Mouse (Mus musculus) stomach, postnatal 0 days (tissue): Measurements from ENCODE around the gene Cass4. TPM values are rescaled to one million over a fixed set of nuclear protein-coding genes. Genes with fewer than 3 reads are reported as not detected.

Experiments
- ATAC-seq: fragments of 200-750 bp; cut with Nextera tagmentation; 2 replicates; pipeline ENCODE4 v1.8.0; 2017; ENCODE audit not compliant: low FRiP score, low TSS enrichment
- DNase-seq: peaks from one replicate; pipeline ENCODE4 v3.0.0-alpha.2; 2016; ENCODE audit warnings: low spot score
- H3K27ac ChIP-seq: fragments of 300-500 bp; sonication (generic); replicated peaks from 2 replicates; pipeline ENCODE4 v1.5.1; 2014; ENCODE audit warnings: mild to moderate bottlenecking, control low read depth
- H3K27me3 ChIP-seq: fragments of 300-500 bp; sonication (generic); 2 replicates; pipeline ENCODE4 v1.6.1; 2014; ENCODE audit warnings: low read length; ENCODE audit not compliant: control insufficient read depth, insufficient read depth
- H3K36me3 ChIP-seq: fragments of 300-500 bp; sonication (generic); 2 replicates; pipeline ENCODE4 v1.6.1; 2014; ENCODE audit warnings: low read length, mixed read lengths; ENCODE audit not compliant: control insufficient read depth, insufficient read depth
- H3K4me1 ChIP-seq: fragments of 300-500 bp; sonication (generic); replicated peaks from 2 replicates; pipeline ENCODE4 v1.6.1; 2014; ENCODE audit warnings: antibody characterized with exemption; ENCODE audit not compliant: control insufficient read depth, insufficient read depth
- H3K4me2 ChIP-seq: fragments of 300-500 bp; sonication (generic); replicated peaks from 2 replicates; pipeline ENCODE4 v1.6.1; 2014; ENCODE audit warnings: low read depth, mild to moderate bottlenecking, control low read depth, moderate library complexity
- H3K4me3 ChIP-seq: fragments of 300-500 bp; sonication (generic); 2 replicates; pipeline ENCODE4 v1.5.1; 2014; ENCODE audit warnings: low read depth, low read length, control low read depth
- H3K9ac ChIP-seq: fragments of 300-500 bp; sonication (generic); 2 replicates; pipeline ENCODE4 v1.6.1; 2014; ENCODE audit warnings: mild to moderate bottlenecking, low read length, control low read depth, mixed read lengths
- H3K9me3 ChIP-seq: fragments of 300-500 bp; sonication (generic); 2 replicates; pipeline ENCODE4 v1.6.1; 2016; ENCODE audit warnings: low read length; ENCODE audit not compliant: control insufficient read depth
- CTCF ChIP-seq: IDR thresholded peaks from 2 replicates; pipeline ENCODE4 v1.5.1; 2016; ENCODE audit warnings: antibody characterized with exemption, low read depth, mild to moderate bottlenecking, moderate library complexity
- EP300 ChIP-seq: optimal IDR thresholded peaks from 2 replicates; pipeline ENCODE3; 2016; ENCODE audit warnings: antibody characterized with exemption
- WGBS: fragments of 180-500 bp; shearing (Covaris S2); extraction: QIAGEN DNeasy Blood & Tissue Kit; methylation state at CpG from one replicate; pipeline ENCODE4 v1.1.7; 2014; 5-methylcytosine and 5-hydroxymethylcytosine counted together
- polyA plus RNA-seq: library from polyadenylated mRNA; unstranded; fragments of >200 nt; fragmentation: Nextera tagmentation; extraction: Ambion mirVana; gene quantifications from 2 replicates; pipeline ENCODE4 v1.2.1, GENCODE M21; 2015

Cass4 gene
- polyA plus RNA-seq, 1 experiment from 2014 or later, result 0.18 TPM

- H3K36me3 ChIP-seq, result no peaks in the 10 kb centered on the region
- 45% methylated on average over 5 of the region's 5 CpGs for WGBS
- no peak for TF ChIP-seq EP300
- no peaks in the 10 kb centered on the region for H3K4me1 ChIP-seq
- DNase-seq, result no peak
- no peak for ATAC-seq
- H3K4me2 ChIP-seq, result no peak overlapping the region
- H3K9me3 ChIP-seq, result no peaks in the 10 kb centered on the region
- H3K27ac ChIP-seq, result no peak overlapping the region
- H3K4me3 ChIP-seq, result no peak overlapping the region
- H3K27me3 ChIP-seq, result no peaks in the 10 kb centered on the region
- H3K9ac ChIP-seq, result no peak overlapping the region
Measured at GRCm38 (mm10) chr2:172413894-172414293, 20.3 kb downstream of the Cass4 start.

GRCm38 (mm10) chr2:172416218-172416617 is 22.6 kb downstream of the Cass4 start:
- 55% methylated on average over 12 of the region's 12 CpGs for WGBS
- DNase-seq (no peak), ATAC-seq (no peak)
- no peaks in the 10 kb centered on the region for H3K36me3 ChIP-seq
- H3K9ac ChIP-seq, result no peak overlapping the region
- H3K4me2 ChIP-seq, result no peak overlapping the region
- H3K27ac ChIP-seq, result no peak overlapping the region
- no peak overlapping the region for H3K4me3 ChIP-seq
- no peaks in the 10 kb centered on the region for H3K27me3 ChIP-seq
- H3K9me3 ChIP-seq, result no peaks in the 10 kb centered on the region
- H3K4me1 ChIP-seq, result no peaks in the 10 kb centered on the region
- TF ChIP-seq CTCF (no peak), EP300 (no peak)

- Histone ChIP-seq H3K27me3 (no peaks in the 10 kb centered on the region), H3K4me3 (no peak overlapping the region), H3K9me3 (no peaks in the 10 kb centered on the region), H3K4me2 (no peak overlapping the region), H3K4me1 (no peaks in the 10 kb centered on the region), H3K9ac (no peak overlapping the region), H3K27ac (no peak overlapping the region), H3K36me3 (no peaks in the 10 kb centered on the region)
- no peak for DNase-seq
- no peak for ATAC-seq
- WGBS, result 92% methylated on average over 5 of the region's 5 CpGs
- TF ChIP-seq CTCF (no peak), EP300 (no peak)
Measured at GRCm38 (mm10) chr2:172416876-172417275, 23.3 kb downstream of the Cass4 start.

GRCm38 (mm10) chr2:172418208-172418607 is 24.6 kb downstream of the Cass4 start:
- no peaks in the 10 kb centered on the region for H3K4me1 ChIP-seq
- DNase-seq, result no peak
- H3K4me3 ChIP-seq, result no peak overlapping the region
- no peak for TF ChIP-seq EP300
- no peak for TF ChIP-seq CTCF
- no peak for ATAC-seq
- no peak overlapping the region for H3K27ac ChIP-seq
- no peaks in the 10 kb centered on the region for H3K27me3 ChIP-seq
- H3K9me3 ChIP-seq, result no peaks in the 10 kb centered on the region
- no peak overlapping the region for H3K9ac ChIP-seq
- H3K4me2 ChIP-seq, result no peak overlapping the region
- no peaks in the 10 kb centered on the region for H3K36me3 ChIP-seq
- WGBS, result 80% methylated on average over 5 of the region's 5 CpGs

GRCm38 (mm10) chr2:172430609-172431008 is 37.0 kb downstream of the Cass4 start:
- Histone ChIP-seq H3K36me3 (no peaks in the 10 kb centered on the region), H3K4me2 (no peak overlapping the region), H3K9me3 (no peaks in the 10 kb centered on the region), H3K27me3 (no peaks in the 10 kb centered on the region), H3K27ac (no peak overlapping the region), H3K4me1 (no peaks in the 10 kb centered on the region), H3K4me3 (no peak overlapping the region), H3K9ac (no peak overlapping the region)
- no peak for TF ChIP-seq EP300
- no peak for TF ChIP-seq CTCF
- no peak for DNase-seq
- no peak for ATAC-seq
- WGBS, result 43% methylated on average over 1 of the region's 1 CpGs

- TF ChIP-seq CTCF (no peak), EP300 (no peak)
- Histone ChIP-seq H3K27ac (no peak overlapping the region), H3K27me3 (no peaks in the 10 kb centered on the region), H3K4me1 (no peaks in the 10 kb centered on the region), H3K9ac (no peak overlapping the region), H3K36me3 (no peaks in the 10 kb centered on the region), H3K9me3 (no peaks in the 10 kb centered on the region), H3K4me3 (no peak overlapping the region), H3K4me2 (no peak overlapping the region)
- ATAC-seq (no peak), DNase-seq (no peak)
- WGBS, result 28% methylated on average over 5 of the region's 5 CpGs
Measured at GRCm38 (mm10) chr2:172433746-172434145, 40.2 kb downstream of the Cass4 start.
